Mouse (Mus musculus): ENCODE measurements around the gene Brinp1.

GRCm38 (mm10) chr4:68787642-68788041 lies 166.6 kb downstream of the Brinp1 start:
- TF ChIP-seq CTCF (conservative IDR thresholded peaks at IDR 0.05; ENCODE audit: low read length) (no peak), NANOG (IDR thresholded peaks at IDR 0.05; ENCODE audit: borderline replicate concordance, low read length) (no peak), POU5F1 (IDR thresholded peaks at IDR 0.05; ENCODE audit: borderline replicate concordance, low read length) (no peak)
